Mouse (Mus musculus) limb, embryonic 11.5 days (tissue): ENCODE measurements around the gene Nbr1. TPM values are rescaled to one million over a fixed set of nuclear protein-coding genes. Genes with fewer than 3 reads are reported as not detected.

Experiments
- ATAC-seq: fragments of 200-750 bp; cut with Nextera tagmentation; 2 replicates; pipeline ENCODE4 v1.8.0; 2017; ENCODE audit warnings: low read depth; ENCODE audit not compliant: insufficient number of reproducible peaks, low FRiP score, low TSS enrichment
- DNase-seq: peaks from one replicate; pipeline ENCODE4 v3.0.0-alpha.2; 2015; ENCODE audit warnings: low spot score
- H3K27ac ChIP-seq: fragments of 300-500 bp; sonication (generic); replicated peaks from 2 replicates; pipeline ENCODE4 v1.5.1; 2014; ENCODE audit warnings: low read depth, mild to moderate bottlenecking, low read length
- H3K27me3 ChIP-seq: fragments of 300-500 bp; sonication (generic); 2 replicates; pipeline ENCODE4 v1.6.1; 2014; ENCODE audit warnings: mild to moderate bottlenecking, low read length, mixed read lengths; ENCODE audit not compliant: control insufficient read depth, insufficient read depth
- H3K36me3 ChIP-seq: fragments of 300-500 bp; sonication (generic); 2 replicates; pipeline ENCODE4 v1.6.1; 2014; ENCODE audit warnings: mild to moderate bottlenecking, low read length, moderate library complexity, mixed read lengths; ENCODE audit not compliant: control insufficient read depth, insufficient read depth
- H3K4me1 ChIP-seq: fragments of 300-500 bp; sonication (generic); 2 replicates; pipeline ENCODE4 v1.6.1; 2014; ENCODE audit warnings: low read length, mixed read lengths; ENCODE audit not compliant: control insufficient read depth, insufficient read depth
- H3K4me2 ChIP-seq: fragments of 300-500 bp; sonication (generic); 2 replicates; pipeline ENCODE4 v1.6.1; 2014; ENCODE audit warnings: low read depth, mild to moderate bottlenecking, moderate library complexity; ENCODE audit not compliant: severe bottlenecking
- H3K4me3 ChIP-seq: fragments of 300-500 bp; sonication (generic); 2 replicates; pipeline ENCODE4 v1.5.1; 2014; ENCODE audit warnings: low read depth, low read length
- H3K9ac ChIP-seq: fragments of 300-500 bp; sonication (generic); 2 replicates; pipeline ENCODE4 v1.6.1; 2014; ENCODE audit warnings: mild to moderate bottlenecking, low read length
- H3K9me3 ChIP-seq: fragments of 300-500 bp; sonication (generic); 2 replicates; pipeline ENCODE4 v1.6.1; 2016; ENCODE audit warnings: low read length; ENCODE audit not compliant: control insufficient read depth
- WGBS: fragments of 180-500 bp; shearing (Covaris S2); extraction: QIAGEN DNeasy Blood & Tissue Kit; methylation state at CpG from one replicate; pipeline ENCODE4 v1.1.7; 2014; 5-methylcytosine and 5-hydroxymethylcytosine counted together
- polyA plus RNA-seq: library from polyadenylated mRNA; unstranded; fragments of >200 nt; fragmentation: Nextera tagmentation; extraction: Ambion mirVana; gene quantifications from 2 replicates; pipeline ENCODE4 v1.2.1, GENCODE M21; 2014

Gene Nbr1
- polyA plus RNA-seq, result 64.1 and 69.6 TPM in 2 replicates

DNA sequence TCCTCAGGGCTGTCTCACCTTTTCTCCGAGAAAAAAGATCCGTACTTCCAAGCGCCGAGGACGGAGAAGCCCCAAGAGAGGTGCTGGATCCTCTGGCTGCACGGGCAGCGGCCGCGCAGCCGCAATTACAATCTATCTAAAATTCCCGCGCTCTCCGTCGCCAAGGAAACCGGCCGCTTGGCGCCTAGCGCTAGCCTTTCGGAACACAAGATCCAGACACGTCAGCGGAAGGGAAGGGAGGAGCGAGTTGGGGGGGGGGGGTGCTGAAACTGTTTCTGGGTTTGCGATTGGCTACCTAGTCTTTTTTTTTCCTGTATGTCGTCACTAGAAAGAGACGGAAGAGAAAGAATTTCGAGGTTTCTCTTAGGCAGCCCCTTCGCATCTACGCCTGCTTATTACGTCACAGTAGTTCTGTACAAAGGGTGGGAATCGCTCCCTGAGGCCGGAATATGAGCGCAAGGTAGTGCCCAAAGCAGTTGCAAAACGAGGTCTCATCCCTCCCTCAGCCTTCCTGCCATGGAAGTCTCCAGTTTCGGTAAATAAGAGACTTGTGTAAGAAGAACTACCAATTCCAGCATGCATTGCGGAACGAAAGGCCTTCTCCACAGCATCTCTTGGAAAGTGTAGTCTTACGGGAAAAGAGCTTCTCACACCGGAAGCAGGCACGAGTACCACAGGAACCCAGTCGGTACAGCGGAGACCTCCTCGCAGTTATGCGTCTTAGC lies at the start of gene Nbr1, which contains the start of gene Brca1:
TSS of gene Nbr1 (plus strand) at position 399 of the 725 bp plus-strand sequence.
TSS of gene Brca1 (minus strand) at position 205 of the 725 bp plus-strand sequence.
- no peaks in the 10 kb centered on the region for H3K27me3 ChIP-seq
- under 1% methylated on average over 43 of the region's 43 CpGs for WGBS
- H3K9ac ChIP-seq, result peak within 1 kb of the TSS; percentile 71
- peaks cover 3% of the 10 kb centered on the region; the same call in 1 of the 2 replicates for H3K4me1 ChIP-seq
- DNase-seq (peak; percentile 95), ATAC-seq (peak; percentile 84)
- H3K4me2 ChIP-seq, result peak within 1 kb of the TSS; percentile 64
- peak within 1 kb of the TSS; percentile 82 for H3K4me3 ChIP-seq
- no peaks in the 10 kb centered on the region for H3K9me3 ChIP-seq
- H3K27ac ChIP-seq, result peak within 1 kb of the TSS; percentile 68
- no peaks in the 10 kb centered on the region; the same call in 1 of the 2 replicates for H3K36me3 ChIP-seq

DNA sequence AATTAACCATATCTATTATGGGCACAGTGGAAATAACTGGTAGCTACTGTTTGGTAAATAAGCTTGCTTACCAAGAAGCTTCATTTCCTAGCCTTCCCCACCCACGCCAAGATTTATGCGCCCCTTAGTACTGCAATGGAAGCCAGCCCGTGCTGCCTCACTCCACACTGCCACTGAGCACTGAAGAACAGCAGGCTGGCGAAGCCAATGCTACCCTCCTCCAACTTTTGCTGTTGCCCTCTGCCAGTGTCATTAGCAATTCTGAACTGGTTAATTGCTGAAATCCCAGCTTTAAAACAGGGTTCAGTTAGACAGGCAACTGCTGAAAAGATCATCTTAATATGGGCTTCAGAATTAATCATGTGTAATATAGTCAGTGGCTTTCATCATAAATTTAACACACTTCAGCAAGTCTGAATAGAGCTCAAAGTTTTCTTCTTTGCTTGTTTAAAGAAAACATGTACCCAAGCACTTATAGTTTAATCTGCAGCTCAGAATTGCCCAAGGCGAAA lies 45.6 kb upstream of the Nbr1 start:
- Histone ChIP-seq H3K9me3 (no peaks in the 10 kb centered on the region), H3K4me3 (no peak overlapping the region), H3K27me3 (no peaks in the 10 kb centered on the region), H3K4me2 (no peak overlapping the region), H3K9ac (no peak overlapping the region), H3K27ac (no peak overlapping the region), H3K4me1 (no peaks in the 10 kb centered on the region), H3K36me3 (peaks cover 8% of the 10 kb centered on the region)
- 89% methylated on average over 5 of the region's 5 CpGs for whole genome bisulfite sequencing
- ATAC-seq (no peak), DNase-seq (no peak)

DNA sequence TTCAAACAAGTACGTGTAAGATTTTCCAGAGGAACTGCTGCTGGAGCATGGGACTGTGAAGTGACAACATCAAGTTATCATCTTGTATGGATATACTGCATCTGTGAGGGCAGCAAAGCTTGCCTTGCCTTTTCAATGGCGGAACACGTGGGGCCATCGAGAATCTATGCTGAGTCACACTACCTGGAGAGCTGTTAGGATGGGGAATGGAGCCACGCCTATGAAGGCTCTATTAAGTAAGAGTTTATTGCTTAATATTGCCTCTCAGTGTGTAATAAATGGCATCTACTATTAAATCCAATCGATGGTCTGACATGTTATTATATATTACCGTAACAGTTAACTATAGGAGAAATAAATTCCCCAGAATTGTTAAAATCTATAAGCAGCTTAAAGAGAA lies 44.9 kb upstream of the Nbr1 start:
- WGBS, result 92% methylated on average over 7 of the region's 7 CpGs

DNA sequence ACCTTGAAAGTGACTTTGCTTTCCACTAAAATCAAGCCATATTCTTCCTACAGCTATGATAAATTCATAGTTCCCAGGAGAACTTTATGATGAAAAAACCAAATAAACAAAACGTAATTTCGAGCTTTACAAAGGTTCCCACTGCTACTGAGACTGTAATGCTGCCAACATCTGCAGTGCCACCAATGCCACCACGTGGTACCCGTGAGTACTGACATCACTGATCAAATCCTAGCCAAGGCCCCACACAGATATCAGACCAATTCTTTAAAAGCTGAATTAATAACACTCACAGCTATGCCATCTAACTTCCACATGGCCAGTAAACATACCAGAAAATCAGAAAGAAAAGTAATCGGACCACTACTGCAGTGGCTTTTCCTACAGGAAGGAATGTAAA lies 33.0 kb upstream of the Nbr1 start:
- H3K4me3 ChIP-seq, result no peak overlapping the region
- H3K4me2 ChIP-seq, result no peak overlapping the region
- H3K27me3 ChIP-seq, result no peaks in the 10 kb centered on the region
- no peaks in the 10 kb centered on the region for H3K9me3 ChIP-seq
- peaks cover 8% of the 10 kb centered on the region; the same call in 1 of the 2 replicates for H3K36me3 ChIP-seq
- WGBS, result 85% methylated on average over 5 of the region's 5 CpGs
- no peak overlapping the region for H3K27ac ChIP-seq
- no peaks in the 10 kb centered on the region for H3K4me1 ChIP-seq
- DNase-seq (no peak), ATAC-seq (no peak)
- H3K9ac ChIP-seq, result no peak overlapping the region

More for the DNA sequence above, 44.9 kb upstream of the Nbr1 start:
- no peak overlapping the region for H3K4me2 ChIP-seq
- no peak overlapping the region for H3K27ac ChIP-seq
- DNase-seq, result no peak
- no peak overlapping the region for H3K4me3 ChIP-seq
- H3K36me3 ChIP-seq, result peaks cover 9% of the 10 kb centered on the region
- no peaks in the 10 kb centered on the region for H3K27me3 ChIP-seq
- H3K9ac ChIP-seq, result no peak overlapping the region
- no peaks in the 10 kb centered on the region for H3K4me1 ChIP-seq
- H3K9me3 ChIP-seq, result no peaks in the 10 kb centered on the region
- ATAC-seq, result no peak

DNA sequence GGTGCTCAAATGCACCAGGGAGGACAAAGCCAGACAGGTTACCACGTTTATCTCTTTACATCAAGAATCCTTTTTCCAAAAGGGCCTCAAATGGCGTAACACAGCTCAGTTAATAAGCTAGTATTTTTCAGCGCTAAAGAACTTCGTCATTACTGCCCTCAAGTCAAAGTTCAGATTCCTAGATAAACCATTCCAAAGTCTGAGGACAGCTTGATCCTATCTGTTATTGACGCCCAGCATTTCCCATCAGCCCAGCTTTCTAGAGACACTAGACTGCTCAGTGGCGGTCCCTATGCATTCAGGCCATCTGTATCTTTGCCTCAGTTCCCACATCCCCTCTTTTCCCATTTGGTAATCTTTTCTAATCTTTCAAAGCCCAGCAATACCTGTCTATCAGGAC lies 32.6 kb upstream of the Nbr1 start:
- H3K4me2 ChIP-seq, result no peak overlapping the region
- H3K4me3 ChIP-seq, result no peak overlapping the region
- H3K9me3 ChIP-seq, result no peaks in the 10 kb centered on the region
- H3K9ac ChIP-seq, result no peak overlapping the region
- ATAC-seq, result no peak
- no peak overlapping the region for H3K27ac ChIP-seq
- no peaks in the 10 kb centered on the region for H3K4me1 ChIP-seq
- no peaks in the 10 kb centered on the region for H3K27me3 ChIP-seq
- WGBS, result 90% methylated on average over 6 of the region's 6 CpGs
- peaks cover 10% of the 10 kb centered on the region; the same call in 1 of the 2 replicates for H3K36me3 ChIP-seq
- no peak for DNase-seq

DNA sequence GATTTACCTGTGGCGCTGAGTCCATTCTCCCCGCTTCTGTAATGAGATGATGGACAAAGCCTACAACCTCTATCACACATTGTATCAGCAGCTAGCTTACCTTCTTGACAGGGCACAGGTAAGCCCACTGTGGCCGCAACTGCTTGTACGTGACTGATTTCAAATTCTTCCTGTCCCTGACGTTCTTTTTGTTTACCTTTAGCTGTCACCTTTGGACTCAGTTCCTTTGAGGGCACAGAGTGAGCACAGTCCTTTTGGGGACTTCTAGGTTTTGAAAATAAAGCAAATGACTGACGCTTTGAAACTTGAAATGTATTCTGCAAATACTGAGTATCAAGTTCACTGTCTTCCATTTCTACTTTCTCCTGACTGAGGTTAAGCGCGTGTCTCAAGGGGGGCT lies 27.5 kb upstream of the Nbr1 start:
- no peak overlapping the region for H3K4me3 ChIP-seq
- peaks cover 17% of the 10 kb centered on the region; the same call in 1 of the 2 replicates for H3K36me3 ChIP-seq
- no peaks in the 10 kb centered on the region for H3K27me3 ChIP-seq
- H3K27ac ChIP-seq, result no peak overlapping the region
- no peaks in the 10 kb centered on the region for H3K9me3 ChIP-seq
- H3K4me2 ChIP-seq, result no peak overlapping the region
- DNase-seq (no peak), ATAC-seq (no peak)
- no peak overlapping the region for H3K9ac ChIP-seq
- 93% methylated on average over 8 of the region's 8 CpGs for WGBS
- H3K4me1 ChIP-seq, result no peaks in the 10 kb centered on the region

DNA sequence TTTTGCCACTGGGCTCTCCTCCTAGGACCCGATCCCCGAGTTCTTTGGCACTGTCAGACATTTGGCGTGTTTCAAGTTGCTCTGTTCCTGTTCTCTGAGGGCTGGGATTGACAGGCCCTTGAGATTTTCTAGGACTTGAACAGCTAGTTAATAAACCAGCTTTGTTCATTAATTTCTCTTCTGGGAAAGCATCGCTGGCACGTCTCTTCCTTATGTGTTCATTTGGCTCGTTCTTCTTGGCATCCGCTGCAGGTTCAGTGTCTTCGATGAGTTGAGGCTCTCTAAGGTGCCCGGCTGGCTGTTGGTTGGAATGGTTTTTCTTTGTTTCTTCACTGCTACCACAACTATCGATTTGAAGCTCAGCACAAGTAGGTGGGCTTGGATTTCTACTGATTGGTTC lies 26.9 kb upstream of the Nbr1 start:
- H3K27ac ChIP-seq, result no peak overlapping the region
- no peak overlapping the region for H3K4me3 ChIP-seq
- no peak overlapping the region for H3K9ac ChIP-seq
- H3K36me3 ChIP-seq, result peaks cover 17% of the 10 kb centered on the region; the same call in 1 of the 2 replicates
- H3K9me3 ChIP-seq, result no peaks in the 10 kb centered on the region
- ATAC-seq (no peak), DNase-seq (no peak)
- no peaks in the 10 kb centered on the region for H3K4me1 ChIP-seq
- WGBS, result 92% methylated on average over 10 of the region's 10 CpGs
- H3K27me3 ChIP-seq, result no peaks in the 10 kb centered on the region
- H3K4me2 ChIP-seq, result no peak overlapping the region

DNA sequence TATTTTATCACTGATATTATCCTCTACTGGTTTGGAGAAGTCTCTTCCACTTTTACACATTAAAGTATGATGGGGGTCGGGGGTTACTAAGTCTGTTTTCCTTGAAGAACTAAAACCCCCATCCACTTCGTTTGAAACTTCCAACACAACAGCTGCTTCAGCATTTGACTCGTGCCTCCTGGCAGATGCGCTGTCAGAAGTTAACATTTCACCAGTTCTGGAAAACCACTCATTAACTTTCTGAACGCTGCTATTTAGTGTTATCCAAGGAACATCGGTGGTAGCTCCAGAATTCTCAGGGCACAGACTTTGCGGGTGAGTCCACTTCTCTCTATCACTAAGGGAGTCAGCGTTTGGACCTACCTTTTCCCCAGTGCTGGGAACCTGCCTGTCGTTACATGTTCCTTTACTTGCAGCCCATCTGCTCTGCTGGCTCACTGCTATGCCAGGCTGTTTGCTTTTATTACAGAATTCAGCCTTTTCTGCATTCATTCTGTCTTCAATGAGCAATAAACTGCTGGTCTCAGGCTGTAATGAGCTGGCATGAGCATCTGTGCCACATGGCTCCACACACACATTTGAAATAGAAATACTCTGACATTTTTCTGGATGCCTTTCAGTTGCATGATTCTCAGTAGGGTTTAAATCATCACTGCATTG lies 25.9 kb upstream of the Nbr1 start:
- Histone ChIP-seq H3K4me3 (no peak overlapping the region), H3K27ac (no peak overlapping the region), H3K36me3 (peaks cover 17% of the 10 kb centered on the region; the same call in 1 of the 2 replicates), H3K9ac (no peak overlapping the region), H3K4me2 (no peak overlapping the region), H3K4me1 (no peaks in the 10 kb centered on the region), H3K9me3 (no peaks in the 10 kb centered on the region), H3K27me3 (no peaks in the 10 kb centered on the region)
- ATAC-seq, result no peak
- no peak for DNase-seq
- WGBS, result 93% methylated on average over 9 of the region's 9 CpGs
